Mouse (Mus musculus): ENCODE data around the gene Ccdc106.
"Not testable (repeated sequence)": the region's sequence is repeated elsewhere in the genome, so short reads cannot be mapped to it uniquely, and the experiment has no call there.

Gene Ccdc106

DNA sequence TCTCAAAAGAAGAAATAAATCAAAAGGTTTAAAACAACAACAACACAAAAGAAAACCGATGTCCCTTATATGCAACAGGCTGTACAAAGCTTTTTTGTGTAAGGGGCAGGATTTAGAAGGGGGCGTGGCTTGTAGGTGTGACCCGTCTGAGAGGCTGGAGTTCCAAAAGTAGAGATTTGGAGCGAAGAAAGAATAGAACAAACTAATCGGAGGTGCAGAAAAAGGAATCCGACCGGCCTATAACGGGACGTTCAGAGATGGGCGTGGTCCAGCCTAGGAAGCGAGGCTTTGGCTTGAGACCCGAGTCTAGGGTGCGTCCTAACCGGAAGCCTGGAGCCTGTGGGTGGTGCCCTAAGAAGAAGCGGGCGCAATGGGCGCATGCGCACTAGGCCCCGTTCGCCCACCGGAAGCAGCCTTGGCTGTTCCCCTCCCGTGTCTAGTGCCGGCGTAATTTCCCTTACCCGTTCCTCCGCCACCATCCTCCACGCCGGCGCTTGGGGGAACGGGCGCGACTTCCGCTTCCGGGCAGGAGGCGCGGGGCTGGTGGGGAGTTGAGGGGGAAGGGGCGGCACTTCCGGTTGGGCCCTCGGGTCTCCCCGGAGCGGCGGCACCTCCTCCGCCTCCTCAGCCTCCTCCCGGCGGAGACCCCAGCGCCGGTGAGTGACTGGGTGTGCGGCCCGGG is at the start of gene Ccdc106, which contains the start of gene Zfp865:
Gene Ccdc106 (plus strand): TSS at position 554 of the 682 bp plus-strand sequence.
Gene Zfp865 (plus strand): TSS at position 377 of the 682 bp plus-strand sequence.
- DNase-seq (ENCODE audit: extremely low read depth, insufficient read length, low spot score) = peak; percentile 99

DNA sequence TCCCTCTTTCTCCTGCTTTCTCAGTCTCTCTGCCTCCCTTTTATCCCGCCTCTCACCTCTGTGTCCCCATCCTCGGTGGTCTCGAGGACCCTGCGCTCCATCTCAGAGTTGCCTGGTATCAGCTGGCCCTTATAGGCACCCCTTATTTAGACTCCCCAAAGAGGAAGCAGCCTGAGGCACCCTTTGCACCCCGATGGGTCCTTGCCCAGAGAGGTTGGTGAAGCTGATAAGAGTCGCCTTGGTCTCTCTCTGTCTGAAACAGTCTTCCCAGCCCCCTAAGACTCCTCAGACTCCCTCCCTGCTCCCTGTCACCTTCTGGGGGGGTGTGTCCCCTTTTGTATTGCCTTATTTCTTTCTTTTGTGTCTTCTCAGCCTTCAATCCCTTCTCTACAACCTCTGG is 49.3 kb upstream of the Ccdc106 start, which contains the start of gene Sbk3:
Gene Sbk3 (minus strand): TSS at position 101 of the 400 bp plus-strand sequence.
- DNase-seq (ENCODE audit: extremely low read depth, insufficient read length, low spot score) = no peak

DNA sequence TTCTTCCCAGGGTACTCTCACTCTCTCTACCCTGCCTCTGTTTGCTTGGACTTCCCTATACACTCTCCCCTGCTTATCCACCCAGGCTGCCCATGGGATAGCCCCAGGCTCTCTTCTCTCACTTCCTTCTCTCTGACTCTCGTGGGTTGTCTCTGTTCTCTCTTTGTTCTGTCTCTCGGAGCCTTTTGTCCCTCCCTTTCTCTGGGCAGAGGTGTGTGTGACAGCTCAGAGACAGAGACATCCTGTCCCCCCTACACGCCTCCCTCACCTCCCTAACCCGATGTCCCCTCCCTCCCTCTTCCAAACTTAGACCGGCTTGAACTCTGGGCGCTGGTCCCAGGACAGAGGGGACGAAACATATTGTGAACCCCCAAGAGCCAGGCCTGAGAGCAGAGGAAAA is 48.6 kb upstream of the Ccdc106 start:
- DNase-seq (ENCODE audit: extremely low read depth, insufficient read length, low spot score) = no peak

DNA sequence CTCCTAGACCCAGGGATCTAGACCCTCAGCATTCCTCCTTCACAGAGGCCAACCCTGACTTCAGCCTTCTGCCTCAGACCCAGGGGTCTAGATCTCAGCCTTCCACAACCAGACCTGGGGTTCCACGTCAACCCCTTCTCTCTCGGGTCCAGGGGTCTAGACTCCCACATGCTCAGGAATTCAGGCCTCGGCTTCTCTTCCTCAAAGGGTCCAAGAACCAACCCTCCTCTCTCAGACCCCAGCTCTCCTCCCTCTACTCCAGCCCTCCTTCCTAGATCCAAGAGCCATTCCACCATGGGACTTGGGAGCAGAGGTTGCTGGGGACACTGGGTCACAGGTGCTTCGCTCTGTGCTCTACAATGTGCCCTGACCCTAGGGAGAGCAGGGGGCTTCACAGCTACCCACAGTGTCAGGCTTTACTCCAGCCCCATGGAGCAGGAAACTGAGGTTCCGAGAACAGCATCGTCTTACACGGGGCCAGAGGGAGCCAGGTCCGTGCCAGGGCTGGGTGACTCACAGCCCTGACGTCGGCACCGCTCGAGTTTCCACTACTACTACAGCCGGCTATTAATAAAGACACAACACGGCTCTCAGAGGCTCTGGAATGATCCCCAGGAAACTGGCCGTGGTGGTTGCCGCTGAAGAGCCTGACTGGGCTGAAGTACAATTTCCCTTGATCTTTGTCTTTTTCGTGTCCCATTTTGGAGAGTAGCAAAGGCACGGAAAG is 47.9 kb upstream of the Ccdc106 start:
- peak; percentile 90 for DNase-seq (ENCODE audit: extremely low read depth, insufficient read length, low spot score)

DNA sequence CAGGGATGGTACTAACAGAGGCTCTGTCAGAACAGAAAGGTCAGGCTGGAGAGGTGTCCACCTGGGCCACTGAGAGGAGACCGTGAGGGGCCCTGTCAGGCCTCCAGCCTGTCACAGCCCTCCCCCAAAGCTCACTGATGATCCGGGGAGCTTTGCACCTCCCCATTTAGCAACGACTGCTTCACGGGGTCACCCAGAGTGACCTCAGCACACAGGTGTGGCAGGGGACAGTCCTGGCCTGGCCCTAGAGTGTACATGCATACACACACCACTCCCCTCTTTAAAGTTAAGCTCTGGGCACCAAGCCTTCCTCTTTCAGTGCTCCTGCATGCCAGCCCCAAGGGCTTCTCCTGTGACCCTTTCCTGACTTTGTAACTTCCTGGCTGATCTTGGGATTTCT is 44.9 kb upstream of the Ccdc106 start:
- DNase-seq (ENCODE audit: extremely low read depth, insufficient read length, low spot score) = no peak

DNA sequence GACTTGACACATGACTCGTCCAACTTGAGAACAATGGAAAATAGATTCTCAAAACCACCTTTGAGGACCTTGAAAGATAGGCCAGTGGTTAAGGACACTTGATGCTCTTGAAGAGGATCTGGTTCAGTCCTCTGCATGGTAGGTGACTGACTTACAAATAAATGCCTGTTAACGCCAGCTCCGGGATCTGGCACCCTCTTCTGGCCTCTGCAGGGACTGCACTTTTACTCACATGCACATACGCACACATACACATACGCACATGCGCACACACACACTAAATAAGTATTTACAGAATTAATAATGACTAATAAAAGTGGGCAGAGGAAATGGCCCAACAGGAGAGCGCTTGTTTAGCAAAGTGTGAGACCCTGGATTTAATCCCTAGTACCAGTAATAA is 43.5 kb upstream of the Ccdc106 start:
- DNase-seq (ENCODE audit: extremely low read depth, insufficient read length, low spot score) = no peak

DNA sequence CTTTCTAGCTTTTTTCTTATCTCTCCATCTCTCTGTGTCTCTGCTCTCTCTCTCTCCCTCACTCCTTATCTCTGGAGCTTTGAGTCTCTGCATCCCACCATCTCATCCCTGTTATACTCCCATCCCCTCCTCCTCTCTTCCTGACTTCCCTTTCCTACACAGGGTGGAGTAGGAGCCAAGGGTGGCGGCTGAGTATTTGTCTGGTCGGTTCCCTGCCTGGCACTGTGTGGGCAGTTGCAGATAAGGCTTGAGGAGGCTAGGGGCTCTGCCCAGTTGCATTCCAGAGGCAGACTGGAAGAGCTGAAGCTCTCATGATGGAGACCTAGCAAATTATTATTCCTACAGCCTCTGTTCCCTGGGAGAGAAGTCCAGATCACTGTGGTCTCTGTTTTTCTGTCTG is 32.1 kb upstream of the Ccdc106 start:
- no peak for DNase-seq (ENCODE audit: extremely low read depth, insufficient read length, low spot score)

DNA sequence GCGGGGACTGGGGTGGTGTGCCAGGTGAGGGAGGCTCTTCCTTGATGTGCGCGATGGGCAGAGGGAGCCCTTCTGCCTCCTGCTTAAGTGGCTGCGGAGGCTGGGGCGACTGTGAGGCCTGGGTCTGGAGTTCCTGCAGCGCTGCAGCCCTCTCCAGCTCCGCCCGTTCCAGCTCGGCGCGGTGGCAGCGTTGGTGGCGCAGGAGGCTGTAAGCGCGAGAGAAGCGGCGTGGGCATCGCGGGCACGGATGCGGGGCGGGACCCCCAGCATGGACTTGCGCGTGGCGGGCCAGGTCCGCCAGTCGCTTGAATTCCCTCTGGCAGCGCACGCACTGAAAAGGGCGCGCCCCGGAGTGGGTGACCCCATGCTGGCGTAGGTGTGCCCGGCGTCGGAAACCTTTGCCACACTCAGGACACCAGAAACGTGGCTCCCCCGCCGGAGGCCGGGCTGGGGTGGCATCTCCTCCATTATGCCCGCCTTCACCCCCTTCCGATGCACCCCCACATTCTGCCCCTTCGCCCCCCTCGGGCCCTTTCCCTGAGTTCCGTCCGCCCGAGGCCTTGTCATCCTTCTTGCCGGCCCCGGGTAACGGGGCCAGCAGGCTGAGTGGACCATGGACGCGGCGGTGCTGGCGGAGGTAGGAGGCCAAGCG is 26.9 kb upstream of the Ccdc106 start:
- no peak for DNase-seq (ENCODE audit: extremely low read depth, insufficient read length, low spot score)

DNA sequence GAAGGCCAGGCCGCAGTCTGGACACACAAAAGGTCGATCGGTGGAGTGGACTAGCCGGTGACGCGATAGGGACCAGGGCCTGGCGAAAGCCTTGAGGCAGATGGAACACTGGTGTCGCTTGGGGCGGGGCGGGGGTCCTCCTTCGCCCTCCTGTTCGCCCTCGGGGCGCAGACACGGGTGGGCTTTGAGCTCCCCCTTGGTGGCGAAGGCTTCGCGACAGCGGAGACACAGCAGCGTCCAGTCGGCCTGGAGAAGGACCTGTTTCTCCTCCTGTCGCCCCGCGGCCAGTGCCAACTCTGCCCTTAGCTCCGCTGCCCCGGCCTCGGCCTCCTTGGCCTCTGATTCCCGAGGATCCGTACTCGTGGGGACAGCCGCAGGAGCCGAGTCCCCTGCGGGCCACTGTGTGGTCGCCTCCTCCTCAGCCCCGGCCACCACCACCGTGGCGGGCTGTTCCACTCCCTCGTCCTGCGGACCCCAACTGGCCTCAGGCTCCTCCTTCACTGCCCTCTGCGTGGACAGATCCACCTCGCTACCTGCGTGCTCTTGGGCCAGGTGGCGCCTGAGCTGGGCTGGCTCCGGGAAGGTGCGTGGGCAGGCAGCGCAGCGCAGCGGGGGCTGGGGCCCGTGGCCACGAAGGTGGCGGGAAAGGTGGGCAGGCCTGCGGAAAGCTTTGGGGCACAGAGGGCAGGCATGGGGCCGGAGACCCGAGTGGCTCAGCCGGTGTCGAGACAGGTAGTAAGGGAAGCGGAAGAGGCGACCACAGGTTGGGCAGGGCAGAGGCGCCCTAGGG is 26.2 kb upstream of the Ccdc106 start:
- no peak for DNase-seq (ENCODE audit: extremely low read depth, insufficient read length, low spot score)

DNA sequence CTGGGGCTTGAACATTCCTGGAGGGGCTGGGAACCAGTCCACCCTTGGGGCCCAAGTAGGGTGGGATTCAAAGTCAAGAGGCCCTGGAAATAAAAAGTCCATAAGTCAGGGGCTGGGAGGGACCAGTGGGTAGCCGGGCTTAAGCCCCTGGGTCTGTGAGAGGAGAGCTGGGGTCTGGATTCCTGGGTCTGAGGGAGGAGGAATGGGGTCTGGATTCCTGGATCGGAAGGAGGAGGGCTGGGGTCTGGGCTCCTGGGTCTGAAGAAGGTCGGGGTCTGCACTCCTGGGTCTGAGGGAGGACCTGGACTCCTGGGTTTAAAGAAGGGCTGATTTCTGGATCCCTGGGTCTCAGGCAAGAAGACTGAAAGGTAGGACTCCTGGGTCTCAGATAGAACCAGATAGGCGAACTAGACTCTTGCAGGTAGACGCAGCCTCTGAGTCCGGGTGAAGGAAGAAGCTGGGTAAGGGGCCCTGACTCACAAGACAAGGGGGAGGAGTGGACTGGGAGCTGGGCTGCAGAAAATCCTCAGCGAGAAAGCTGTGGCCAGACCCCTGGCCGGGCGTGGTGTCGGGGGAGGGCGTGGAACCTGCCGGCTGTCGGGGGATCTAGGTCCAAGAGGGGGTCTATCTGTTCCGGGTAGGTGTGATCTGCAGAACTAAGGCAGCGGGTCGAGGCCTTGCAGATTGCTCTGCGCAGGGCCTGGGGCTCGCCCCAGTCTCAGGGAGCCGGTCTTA is 24.9 kb upstream of the Ccdc106 start:
- no peak for DNase-seq (ENCODE audit: extremely low read depth, insufficient read length, low spot score)

DNA sequence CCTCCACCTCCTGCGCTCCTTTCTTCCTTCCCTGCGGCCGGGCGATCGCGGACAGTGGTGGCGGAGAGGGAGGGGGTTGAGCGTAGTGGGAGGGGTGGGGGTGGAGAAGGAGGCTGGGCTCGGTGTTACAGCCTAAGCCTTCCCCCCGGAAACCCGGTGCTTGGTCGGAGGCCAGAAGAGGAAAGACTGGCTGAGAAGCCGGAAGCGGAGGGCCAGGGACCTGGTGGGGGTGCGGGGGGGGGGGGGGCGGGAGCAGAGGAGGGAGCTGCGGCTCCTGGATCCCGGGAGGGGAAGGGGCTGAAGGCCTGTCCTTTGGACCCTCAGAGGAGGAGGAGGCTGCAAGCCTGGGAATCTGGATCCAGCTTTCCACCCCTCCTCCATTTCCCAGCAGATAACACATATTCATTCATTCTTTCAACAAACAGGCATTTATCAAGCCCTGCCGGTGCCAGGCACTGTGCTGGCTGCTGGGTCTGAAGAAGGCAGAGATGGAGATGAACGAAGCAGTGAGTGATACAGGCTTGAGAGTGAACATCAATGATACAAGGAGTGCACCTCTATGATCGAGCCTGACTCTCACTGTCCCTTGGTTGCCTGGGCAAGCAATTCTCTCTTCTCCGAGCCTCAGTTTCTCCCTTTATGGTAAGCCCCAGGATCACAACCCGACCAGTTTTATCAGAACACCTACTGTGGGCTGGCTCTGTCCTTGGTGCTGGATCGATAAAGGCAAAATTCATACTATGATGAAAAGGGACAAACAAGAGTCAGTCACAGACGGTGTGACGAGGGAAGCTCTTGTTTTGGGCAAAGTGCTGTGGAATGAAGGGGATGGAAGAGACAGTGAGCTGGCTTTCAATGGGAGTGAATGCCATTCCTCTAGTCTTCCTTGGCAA is 24.1 kb upstream of the Ccdc106 start, which contains the start of gene Zfp579:
Gene Zfp579 (minus strand): TSS at position 156 of the 893 bp plus-strand sequence.
- DNase-seq (ENCODE audit: extremely low read depth, insufficient read length, low spot score) = peak; percentile 83

DNA sequence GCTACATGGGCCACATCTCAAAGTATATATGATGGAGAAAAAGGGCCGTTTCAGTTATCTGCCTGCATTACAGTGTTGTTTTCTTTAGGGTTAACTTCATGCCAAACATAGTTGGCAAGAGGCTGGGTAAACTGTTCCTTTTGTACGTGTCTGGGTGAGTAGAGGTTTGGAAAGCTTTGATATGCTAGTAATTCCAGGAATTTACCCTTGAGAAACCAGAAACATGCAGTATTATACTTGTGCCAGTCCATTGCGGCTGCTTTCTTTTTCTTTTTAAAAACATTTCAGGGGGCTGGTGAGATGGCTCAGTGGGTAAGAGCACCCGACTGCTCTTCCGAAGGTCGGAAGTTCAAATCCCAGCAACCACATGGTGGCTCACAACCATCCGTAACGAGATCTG is 23.4 kb upstream of the Ccdc106 start:
- peak; percentile 65 for DNase-seq (ENCODE audit: extremely low read depth, insufficient read length, low spot score)

DNA sequence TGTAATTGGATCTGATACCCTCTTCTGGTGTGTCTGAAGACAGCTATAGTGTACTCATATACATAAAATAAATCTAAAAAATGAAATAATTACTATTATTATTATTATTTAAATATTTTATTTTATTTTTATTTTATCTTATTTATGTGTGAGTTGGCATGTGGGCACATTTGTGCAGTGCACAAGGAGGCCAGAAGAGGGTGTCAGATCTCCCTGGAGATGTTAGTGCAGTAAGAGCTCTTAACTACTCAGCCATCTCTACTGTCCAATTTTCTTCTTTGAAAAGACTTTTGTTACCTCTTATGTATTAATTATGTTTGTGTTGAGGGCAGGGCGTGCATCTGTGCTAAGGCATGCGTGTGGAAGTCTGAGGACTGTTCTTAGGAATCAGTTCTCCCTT is 20.5 kb upstream of the Ccdc106 start:
- DNase-seq (ENCODE audit: extremely low read depth, insufficient read length, low spot score) = no peak

DNA sequence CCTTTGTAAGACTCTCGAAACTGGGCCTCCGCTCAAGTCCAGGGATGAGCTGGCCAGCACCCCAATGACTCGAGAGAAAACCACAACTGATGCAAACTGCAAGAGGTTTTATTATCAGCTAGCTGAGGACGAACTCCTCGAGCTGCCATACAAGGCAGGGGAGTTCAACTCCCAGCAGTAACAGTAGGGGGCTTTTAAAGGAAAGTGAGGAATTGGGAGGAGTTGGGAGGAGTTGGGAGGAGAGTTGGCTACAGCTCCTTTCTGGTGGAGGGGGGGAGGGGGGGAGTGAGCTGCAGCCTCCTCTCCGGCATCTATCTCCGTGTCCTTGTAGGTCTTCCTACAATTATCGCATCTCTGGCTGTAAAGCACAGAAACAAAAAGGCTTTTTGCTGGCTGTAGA is 17.5 kb upstream of the Ccdc106 start:
- not testable (repeated sequence) for DNase-seq (ENCODE audit: extremely low read depth, insufficient read length, low spot score)

DNA sequence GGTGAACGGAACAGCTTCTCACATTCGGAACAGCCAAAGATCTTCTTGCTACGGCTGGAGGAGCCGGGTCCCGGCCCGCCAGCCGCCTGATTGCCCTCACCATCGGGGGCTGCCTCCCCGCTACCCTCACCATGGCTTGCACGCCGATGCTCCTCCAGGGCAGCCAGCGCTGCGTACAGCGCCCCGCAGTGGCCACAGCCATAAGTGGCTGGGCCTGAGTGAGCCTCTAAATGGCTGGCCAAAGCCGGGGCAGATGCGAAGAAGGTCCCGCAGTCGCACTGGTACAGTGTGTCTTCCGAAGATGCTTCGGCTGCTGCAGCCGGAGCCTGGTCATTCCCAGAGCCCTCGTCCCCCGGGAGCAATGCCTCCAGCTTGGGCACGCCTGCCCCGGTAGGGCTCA is 12.1 kb upstream of the Ccdc106 start:
- no peak for DNase-seq (ENCODE audit: extremely low read depth, insufficient read length, low spot score)

DNA sequence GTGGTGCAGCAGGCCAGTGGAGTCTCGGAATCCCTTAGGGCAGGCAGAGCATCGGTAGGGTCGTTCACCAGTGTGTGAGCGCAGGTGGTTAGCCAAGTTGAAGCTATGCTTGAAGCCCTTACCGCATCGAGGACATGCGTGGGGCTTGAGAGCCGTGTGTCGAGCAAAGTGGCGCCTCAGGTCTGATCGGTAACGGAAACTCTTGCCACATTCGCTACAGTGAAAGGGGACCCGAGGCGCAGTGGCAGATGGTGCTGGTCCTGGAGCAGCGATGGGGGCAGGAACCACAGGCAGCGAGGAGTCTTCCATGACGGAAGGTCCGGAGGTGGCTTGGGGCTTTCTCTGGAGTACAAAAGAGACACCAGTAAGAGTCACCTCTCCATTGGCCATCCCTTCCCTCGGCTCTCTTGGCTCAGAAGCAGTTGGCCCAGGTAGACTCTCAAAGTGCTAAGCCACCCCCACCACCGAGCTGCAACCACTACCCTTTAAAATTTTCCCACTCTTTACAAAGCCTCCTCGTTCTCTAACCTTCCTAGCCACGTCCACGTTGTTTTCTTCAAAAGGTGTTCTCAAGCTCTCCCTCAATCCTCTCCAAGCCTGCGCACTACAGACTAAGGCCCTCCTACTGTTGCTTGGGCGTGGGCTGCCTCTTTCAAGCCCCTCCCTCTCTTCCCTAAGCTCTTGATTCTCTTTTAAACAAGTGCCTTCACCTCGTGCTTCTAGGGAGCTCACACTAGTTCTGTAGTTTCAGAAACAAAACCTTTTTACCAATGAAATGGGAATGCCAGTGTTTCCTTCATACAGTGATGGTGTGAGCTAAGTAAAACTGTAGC is 7.5 kb upstream of the Ccdc106 start:
- DNase-seq (ENCODE audit: extremely low read depth, insufficient read length, low spot score) = no peak

DNA sequence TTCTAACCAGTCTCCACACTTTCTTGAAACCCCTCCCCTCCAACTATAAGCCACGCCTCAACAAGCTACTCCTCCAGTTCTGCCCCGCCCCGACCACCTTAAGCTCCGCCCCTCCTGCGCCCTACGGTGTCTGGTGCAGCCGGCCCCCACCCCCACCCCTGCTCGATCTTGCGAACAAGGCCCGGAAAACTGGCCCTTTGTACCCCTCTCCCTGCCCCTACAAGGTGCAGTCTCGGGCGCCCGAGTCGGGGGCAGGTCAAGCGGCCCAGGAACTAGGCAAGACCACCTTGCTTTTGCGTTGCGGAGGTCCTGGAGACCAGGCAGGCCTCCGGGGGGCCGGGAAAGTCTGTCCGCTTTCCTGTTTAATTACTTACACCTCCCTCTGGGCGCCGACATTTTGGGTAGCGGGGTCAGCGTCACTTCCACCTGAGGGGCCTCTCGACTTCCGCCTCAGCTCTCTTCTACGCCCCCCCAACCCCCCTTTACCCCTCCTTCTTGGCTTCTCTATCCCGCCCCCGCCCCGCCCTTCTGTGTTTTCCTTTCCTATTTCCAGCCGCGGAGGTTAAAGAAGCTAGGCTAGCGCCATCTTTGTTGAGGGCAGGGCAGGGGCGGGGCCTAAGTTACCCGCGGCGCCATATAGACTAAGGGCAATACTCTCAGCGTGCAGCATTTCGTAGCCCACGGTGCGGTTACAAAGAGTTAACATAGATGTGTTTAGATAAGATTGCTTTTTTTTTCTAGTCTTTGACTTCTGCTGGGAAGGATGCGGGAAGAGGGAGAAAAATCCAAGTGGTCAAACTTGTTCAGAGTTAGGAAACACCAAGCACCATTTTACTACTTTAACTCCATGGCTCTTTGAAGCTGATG is 5.9 kb upstream of the Ccdc106 start, which contains the start of the genes Zfp524 and Fiz1:
Gene Zfp524 (plus strand): TSS at position 165 of the 867 bp plus-strand sequence.
Gene Fiz1 (minus strand): TSS at position 447 of the 867 bp plus-strand sequence.
- DNase-seq (ENCODE audit: extremely low read depth, insufficient read length, low spot score) = peak; percentile 96

Measured in 3134 (cell line).